Mouse (Mus musculus): ENCODE measurements around the gene Acat3. TPM values are rescaled to one million over a fixed set of nuclear protein-coding genes. Genes with fewer than 3 reads are reported as not detected.

Acat3 gene
- polyA plus RNA-seq, 1 experiment: not detected

GRCm38 (mm10) chr17:12891054-12891453, 49.3 kb downstream of the Acat3 start:
- Histone ChIP-seq H3K36me3 (ENCODE audit: control insufficient read depth, insufficient read depth, low read length) (no peaks in the 10 kb centered on the region), H3K27ac (ENCODE audit: insufficient read depth, low read depth, low read length) (no peak overlapping the region), H3K4me1 (ENCODE audit: control insufficient read depth, insufficient read depth, insufficient read length, low read length) (no peaks in the 10 kb centered on the region), H3K4me3 (ENCODE audit: low read depth, low read length) (no peak overlapping the region), H3K27me3 (ENCODE audit: control insufficient read depth, insufficient read depth, low read length) (no peaks in the 10 kb centered on the region)
- 85% methylated on average over 4 of the region's 4 CpGs for WGBS
- TF ChIP-seq CTCF (IDR thresholded peaks at IDR 0.05; ENCODE audit: extremely low read depth, insufficient read length, insufficient replicate concordance, low read depth, low read length) (no peak), POLR2A (IDR thresholded peaks at IDR 0.05; ENCODE audit: low read depth, low read length) (no peak)

GRCm38 (mm10) chr17:12887021-12887775, 53.2 kb downstream of the Acat3 start:
- TF ChIP-seq POLR2A (IDR thresholded peaks at IDR 0.05; ENCODE audit: low read depth, low read length): no peak
- TF ChIP-seq CTCF (IDR thresholded peaks at IDR 0.05; ENCODE audit: extremely low read depth, insufficient read length, insufficient replicate concordance, low read depth, low read length): no peak
- H3K4me3 ChIP-seq (ENCODE audit: low read depth, low read length): no peak overlapping the region
- H3K36me3 ChIP-seq (ENCODE audit: control insufficient read depth, insufficient read depth, low read length): no peaks in the 10 kb centered on the region
- no peaks in the 10 kb centered on the region for H3K4me1 ChIP-seq (ENCODE audit: control insufficient read depth, insufficient read depth, insufficient read length, low read length)
- WGBS: 66% methylated on average over 15 of the region's 15 CpGs
- no peak overlapping the region for H3K27ac ChIP-seq (ENCODE audit: insufficient read depth, low read depth, low read length)
- no peaks in the 10 kb centered on the region for H3K27me3 ChIP-seq (ENCODE audit: control insufficient read depth, insufficient read depth, low read length)

- no peaks in the 10 kb centered on the region for H3K36me3 ChIP-seq (ENCODE audit: control insufficient read depth, insufficient read depth, low read length)
- 27% methylated on average over 6 of the region's 6 CpGs for WGBS
- TF ChIP-seq POLR2A (IDR thresholded peaks at IDR 0.05; ENCODE audit: low read depth, low read length) (no peak), CTCF (IDR thresholded peaks at IDR 0.05; ENCODE audit: extremely low read depth, insufficient read length, insufficient replicate concordance, low read depth, low read length) (no peak)
These were observed 53.8 kb downstream of the Acat3 start for GRCm38 (mm10) chr17:12886620-12887019.

GRCm38 (mm10) chr17:12881216-12881615, 59.2 kb downstream of the Acat3 start:
- Histone ChIP-seq H3K27ac (ENCODE audit: insufficient read depth, low read depth, low read length) (no peak overlapping the region), H3K4me3 (ENCODE audit: low read depth, low read length) (no peak overlapping the region), H3K4me1 (ENCODE audit: control insufficient read depth, insufficient read depth, insufficient read length, low read length) (no peaks in the 10 kb centered on the region), H3K27me3 (ENCODE audit: control insufficient read depth, insufficient read depth, low read length) (no peaks in the 10 kb centered on the region), H3K36me3 (ENCODE audit: control insufficient read depth, insufficient read depth, low read length) (no peaks in the 10 kb centered on the region)
- TF ChIP-seq CTCF (IDR thresholded peaks at IDR 0.05; ENCODE audit: extremely low read depth, insufficient read length, insufficient replicate concordance, low read depth, low read length) (no peak), POLR2A (IDR thresholded peaks at IDR 0.05; ENCODE audit: low read depth, low read length) (no peak)
- WGBS: 78% methylated on average over 1 of the region's 1 CpGs

More at GRCm38 (mm10) chr17:12886620-12887019, 53.8 kb downstream of the Acat3 start:
- Histone ChIP-seq H3K4me3 (ENCODE audit: low read depth, low read length) (no peak overlapping the region), H3K4me1 (ENCODE audit: control insufficient read depth, insufficient read depth, insufficient read length, low read length) (no peaks in the 10 kb centered on the region), H3K27me3 (ENCODE audit: control insufficient read depth, insufficient read depth, low read length) (no peaks in the 10 kb centered on the region), H3K27ac (ENCODE audit: insufficient read depth, low read depth, low read length) (no peak overlapping the region)

GRCm38 (mm10) chr17:12880178-12880577, 60.2 kb downstream of the Acat3 start:
- WGBS: 2% methylated on average over 14 of the region's 14 CpGs
- Histone ChIP-seq H3K27ac (ENCODE audit: insufficient read depth, low read depth, low read length) (no peak overlapping the region), H3K4me1 (ENCODE audit: control insufficient read depth, insufficient read depth, insufficient read length, low read length) (no peaks in the 10 kb centered on the region), H3K36me3 (ENCODE audit: control insufficient read depth, insufficient read depth, low read length) (no peaks in the 10 kb centered on the region), H3K4me3 (ENCODE audit: low read depth, low read length) (no peak overlapping the region), H3K27me3 (ENCODE audit: control insufficient read depth, insufficient read depth, low read length) (no peaks in the 10 kb centered on the region)
- TF ChIP-seq POLR2A (IDR thresholded peaks at IDR 0.05; ENCODE audit: low read depth, low read length) (no peak), CTCF (IDR thresholded peaks at IDR 0.05; ENCODE audit: extremely low read depth, insufficient read length, insufficient replicate concordance, low read depth, low read length) (peak; percentile 69; the same call in 1 of the 2 replicates)

GRCm38 (mm10) chr17:12875734-12876133, 64.7 kb downstream of the Acat3 start, which contains the start of gene Mrgprh:
Mrgprh (plus strand) TSS chr17:12876034.
- H3K27ac ChIP-seq (ENCODE audit: insufficient read depth, low read depth, low read length): no peak within 1 kb of the TSS
- no peak within 1 kb of the TSS for H3K4me3 ChIP-seq (ENCODE audit: low read depth, low read length)
- H3K27me3 ChIP-seq (ENCODE audit: control insufficient read depth, insufficient read depth, low read length): no peaks in the 10 kb centered on the region
- H3K4me1 ChIP-seq (ENCODE audit: control insufficient read depth, insufficient read depth, insufficient read length, low read length): no peaks in the 10 kb centered on the region
- TF ChIP-seq CTCF (IDR thresholded peaks at IDR 0.05; ENCODE audit: extremely low read depth, insufficient read length, insufficient replicate concordance, low read depth, low read length): no peak
- TF ChIP-seq POLR2A (IDR thresholded peaks at IDR 0.05; ENCODE audit: low read depth, low read length): no peak
- H3K36me3 ChIP-seq (ENCODE audit: control insufficient read depth, insufficient read depth, low read length): no peaks in the 10 kb centered on the region
- 77% methylated on average over 5 of the region's 5 CpGs for WGBS

Other genes starting within 250 kb of the Acat3 start
- gene Igf2r, start 170.9 kb downstream of the Acat3 start, polyA plus RNA-seq (2012; rRNA removed): 8.3 and 19.7 TPM in 2 replicates
- not detected in 2 replicates for gene Mas1, start 72.5 kb downstream of the Acat3 start, polyA plus RNA-seq (2012; rRNA removed)
- not detected in 2 replicates for gene Mrgprh, start 64.6 kb downstream of the Acat3 start, polyA plus RNA-seq (2012; rRNA removed)
- gene Pnldc1, start 30.4 kb downstream of the Acat3 start, polyA plus RNA-seq (2012; rRNA removed): 0.24 and 0.41 TPM in 2 replicates
- gene Tcp1, start 24.9 kb downstream of the Acat3 start, polyA plus RNA-seq (2012; rRNA removed): 9.8 and 19.5 TPM in 2 replicates
- 16.7 and 19.4 TPM in 2 replicates for gene Mrpl18, start 24.3 kb downstream of the Acat3 start, polyA plus RNA-seq (2012; rRNA removed)
- 5.3 and 7.9 TPM in 2 replicates for gene Acat2, start 20.1 kb upstream of the Acat3 start, polyA plus RNA-seq (2012; rRNA removed)
- gene Wtap, start 53.6 kb upstream of the Acat3 start, polyA plus RNA-seq (2012; rRNA removed): 4.5 and 11.0 TPM in 2 replicates
- gene Sod2, start 66.2 kb upstream of the Acat3 start, polyA plus RNA-seq (2012; rRNA removed): 511 and 521 TPM in 2 replicates
- 0.76 and 1.1 TPM in 2 replicates for gene Gpr31b, start 111.7 kb upstream of the Acat3 start, polyA plus RNA-seq (2012; rRNA removed)
- gene Tcp10b, start 120.5 kb upstream of the Acat3 start, polyA plus RNA-seq (2012; rRNA removed): not detected in 2 replicates
- gene Unc93a, start 191.2 kb upstream of the Acat3 start, polyA plus RNA-seq (2012; rRNA removed): 0.77 and 15.8 TPM in 2 replicates

Measured in small intestine, adult 2 months (tissue).